Mouse (Mus musculus) ZHBTc4 (cell line): ENCODE results near the gene S100a6.

ENCODE experiments used
- DNase-seq: peaks from one replicate; pipeline ENCODE4 v3.0.0-alpha.2; 2011; ENCODE audit warnings: low read depth, low spot score

Gene S100a6

DNA sequence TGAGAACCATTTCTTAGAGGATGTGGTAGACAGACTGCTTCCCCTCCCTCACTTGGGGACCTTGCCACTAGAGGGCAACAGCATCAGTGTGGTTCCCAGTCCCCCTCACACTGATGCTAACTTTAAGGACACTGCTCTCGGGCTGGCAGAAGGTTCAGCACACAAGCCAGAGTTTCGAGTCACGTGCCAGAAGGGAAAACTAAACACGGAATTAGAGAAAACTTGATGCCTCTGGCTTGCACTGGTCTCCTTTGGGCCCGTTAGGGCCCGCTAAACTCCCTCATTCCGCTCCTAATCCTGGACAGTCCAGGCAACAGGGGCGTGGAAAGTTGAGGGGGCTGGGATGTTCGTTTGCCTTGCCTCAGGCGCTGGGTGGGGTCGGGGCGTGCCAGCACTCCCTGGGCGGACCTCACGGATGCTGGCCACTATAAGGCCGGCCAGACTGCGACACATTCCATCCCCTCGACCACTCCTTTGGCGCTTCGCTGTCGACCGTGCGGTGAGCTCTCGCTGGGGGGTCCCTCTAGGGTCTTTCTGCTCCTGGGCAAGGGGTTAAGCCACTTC is at the start of gene S100a6:
Gene S100a6 (plus strand): TSS at position 155 of the 564 bp plus-strand sequence.
- DNase-seq: peak; percentile 86

DNA sequence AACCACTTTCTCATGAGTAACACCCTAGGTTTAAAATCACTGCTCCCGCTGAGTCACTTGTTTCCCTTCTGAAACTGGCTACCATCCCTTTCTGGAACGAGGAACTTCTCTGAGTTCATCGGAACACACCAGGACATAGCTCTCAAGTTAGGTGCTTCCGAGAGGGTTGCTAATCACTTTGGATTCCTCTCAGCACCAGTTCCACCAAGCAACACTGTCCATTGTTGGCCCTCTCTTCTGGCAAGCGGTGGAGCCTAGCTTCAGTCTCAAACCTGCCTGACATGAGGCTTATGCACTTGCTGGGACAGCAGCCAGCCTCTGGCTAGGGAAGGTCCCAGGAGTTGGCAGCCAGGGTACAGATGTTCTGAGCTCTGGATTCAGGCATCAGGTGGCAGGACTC is 38.0 kb upstream of the S100a6 start:
- DNase-seq: no peak

DNA sequence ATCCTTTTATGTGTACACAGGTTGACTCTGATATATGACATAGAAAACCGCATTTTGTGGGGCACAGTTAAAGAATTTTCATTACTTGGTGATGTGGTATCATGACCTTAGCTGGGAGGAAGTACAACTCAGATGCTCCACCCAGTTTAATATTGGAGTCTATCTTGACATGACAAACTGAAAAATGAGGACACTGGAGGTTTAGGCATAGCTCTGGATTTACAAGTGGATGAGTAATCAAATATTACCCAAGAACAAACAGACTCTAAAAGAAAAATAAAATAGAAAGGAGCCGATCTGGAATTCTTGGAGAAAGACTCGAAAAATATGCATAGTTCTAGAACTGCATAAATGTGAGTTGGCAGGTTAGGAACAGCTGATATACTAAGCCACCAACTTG is 37.4 kb upstream of the S100a6 start:
- DNase-seq: no peak

DNA sequence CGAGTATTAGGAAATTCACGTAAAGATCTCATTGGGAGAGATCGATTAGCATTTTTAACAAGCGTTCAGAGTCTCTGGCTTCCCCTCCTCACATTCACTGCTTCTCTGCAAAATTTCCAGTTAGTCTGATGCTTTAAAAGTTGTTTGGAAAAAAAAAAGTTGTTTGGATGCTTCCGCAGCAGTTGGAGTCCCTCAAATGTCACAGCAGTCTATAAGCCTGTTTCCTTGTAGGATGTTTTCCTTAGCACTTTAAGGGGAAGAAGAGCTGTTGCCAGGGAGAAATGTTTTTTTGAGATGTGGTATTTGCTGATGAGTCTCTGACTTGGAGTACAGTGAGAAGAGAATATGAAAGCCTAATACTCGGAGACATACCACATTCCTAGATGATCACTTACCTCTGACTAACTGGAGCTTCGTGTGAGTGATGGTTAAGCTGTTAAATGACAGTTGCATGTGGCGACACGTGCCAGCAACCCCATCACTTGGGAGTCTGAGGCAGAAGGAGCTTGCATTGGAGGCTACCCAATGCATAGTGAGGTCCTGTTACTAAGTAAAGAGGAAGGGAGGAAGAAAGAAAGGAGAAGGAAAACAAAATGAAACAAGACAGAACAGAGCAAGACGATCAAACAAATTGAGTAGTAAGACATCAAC is 36.2 kb upstream of the S100a6 start:
- DNase-seq: no peak

- no peak for DNase-seq
Measured at GRCm38 (mm10) chr3:90579433-90579832, 33.2 kb upstream of the S100a6 start.

DNA sequence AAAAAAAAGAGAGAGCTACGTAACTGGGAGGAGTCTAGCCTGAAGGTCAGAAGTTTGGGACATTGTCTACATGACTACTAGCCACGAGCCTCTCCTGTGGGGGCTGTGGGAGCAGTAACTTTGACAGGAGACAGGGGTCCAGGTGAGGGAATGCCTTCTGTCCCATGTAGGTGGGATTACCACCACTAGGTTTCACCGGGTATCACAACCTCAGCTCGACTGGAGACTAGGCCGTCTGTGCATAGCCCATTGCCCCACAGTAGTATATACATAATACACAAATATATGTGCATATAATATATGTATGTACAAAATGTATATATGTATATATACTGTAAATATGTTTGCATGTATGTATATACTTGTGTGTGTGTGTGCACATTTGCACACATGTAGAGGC is 31.5 kb upstream of the S100a6 start:
- no peak for DNase-seq

DNA sequence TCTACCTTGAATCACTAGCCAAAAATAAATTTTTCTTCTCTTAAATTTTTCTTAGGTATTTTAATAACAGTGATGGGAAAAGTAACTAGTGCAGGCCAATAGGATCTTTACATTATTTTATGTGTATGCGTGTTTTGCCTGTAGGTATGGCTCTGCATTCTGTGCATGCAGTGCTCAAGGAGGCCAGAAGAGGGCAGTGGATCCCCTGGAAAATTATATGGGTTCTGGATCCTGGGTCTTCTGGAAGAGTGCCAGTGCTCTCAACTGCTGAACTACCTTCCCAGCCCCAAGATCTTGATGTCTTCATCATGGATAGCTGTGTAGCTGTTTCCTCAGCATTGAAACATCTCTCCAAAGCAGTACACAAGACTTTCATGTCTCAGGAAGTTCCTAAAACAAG is 30.5 kb upstream of the S100a6 start:
- DNase-seq: peak; percentile 60

GRCm38 (mm10) chr3:90582556-90582955 is 30.1 kb upstream of the S100a6 start:
- DNase-seq: no peak

DNA sequence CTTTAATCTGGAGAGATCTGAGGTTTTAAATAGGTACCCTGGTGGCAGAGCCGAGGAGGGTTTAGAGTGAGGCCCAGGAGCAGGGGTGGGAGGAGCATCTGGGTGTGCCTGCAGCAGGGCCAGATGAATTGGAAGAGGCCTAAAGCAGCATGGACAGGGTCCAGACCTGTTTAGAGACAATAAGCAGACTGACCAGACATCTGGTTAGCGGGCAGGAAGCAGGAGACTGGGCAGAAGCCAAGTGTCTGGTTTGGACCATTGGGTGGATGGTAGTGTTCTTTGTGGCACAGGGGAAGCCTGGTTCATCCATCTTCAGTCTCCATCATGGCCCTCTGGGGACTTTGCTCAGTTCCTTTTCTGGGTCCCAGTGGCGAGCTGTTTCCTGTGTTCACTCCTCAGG is 28.8 kb upstream of the S100a6 start:
- no peak for DNase-seq

DNA sequence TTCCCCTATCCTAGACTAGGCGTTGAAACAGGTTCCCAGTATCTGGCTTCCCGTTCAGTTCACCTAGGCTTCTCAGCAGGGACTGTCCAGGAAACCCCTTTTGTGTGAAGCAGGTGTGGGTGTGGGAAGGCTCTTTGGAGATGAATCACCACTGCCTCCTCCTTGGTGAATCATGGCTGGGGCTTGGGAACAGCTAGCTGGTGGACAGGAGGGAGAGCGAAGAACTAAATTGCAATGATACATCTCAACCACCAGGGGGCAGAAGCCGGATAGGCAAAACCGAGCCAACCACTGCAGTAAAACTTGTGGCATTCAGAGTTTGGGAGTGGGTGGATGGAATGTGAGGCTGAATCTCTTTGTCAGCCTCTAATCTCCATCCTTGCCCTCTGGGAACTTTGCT is 27.1 kb upstream of the S100a6 start:
- peak; percentile 92 for DNase-seq

DNA sequence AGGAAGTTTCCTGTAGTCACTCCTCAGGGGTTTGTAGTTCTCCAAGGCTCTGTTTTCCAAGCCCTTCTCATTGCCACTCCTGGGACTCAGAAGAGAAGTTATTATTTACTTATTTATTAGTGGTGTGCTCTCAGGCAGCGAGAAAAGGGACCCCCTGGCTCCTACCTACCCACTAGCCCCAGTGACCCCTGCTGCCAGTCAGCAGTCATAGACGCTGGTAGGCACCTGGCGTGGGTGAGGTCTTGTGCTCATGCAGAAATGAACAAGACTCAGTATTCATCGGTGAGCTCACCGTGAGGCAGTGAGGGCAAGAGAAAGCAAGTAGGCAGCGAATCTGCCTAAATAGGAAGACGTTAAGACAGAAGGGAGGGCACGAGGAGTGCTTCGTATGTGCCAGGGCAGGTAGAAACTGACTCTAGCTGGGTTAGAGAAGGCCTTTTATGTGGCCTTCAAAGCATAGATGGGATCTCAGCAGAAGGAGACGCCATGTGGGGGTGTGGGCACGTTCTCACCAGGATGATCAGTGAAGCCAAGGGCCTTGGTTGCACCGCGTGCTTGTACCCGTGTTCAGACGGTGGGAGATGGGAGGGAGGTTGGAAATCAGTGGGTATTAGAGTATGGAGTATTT is 26.6 kb upstream of the S100a6 start:
- no peak for DNase-seq

DNA sequence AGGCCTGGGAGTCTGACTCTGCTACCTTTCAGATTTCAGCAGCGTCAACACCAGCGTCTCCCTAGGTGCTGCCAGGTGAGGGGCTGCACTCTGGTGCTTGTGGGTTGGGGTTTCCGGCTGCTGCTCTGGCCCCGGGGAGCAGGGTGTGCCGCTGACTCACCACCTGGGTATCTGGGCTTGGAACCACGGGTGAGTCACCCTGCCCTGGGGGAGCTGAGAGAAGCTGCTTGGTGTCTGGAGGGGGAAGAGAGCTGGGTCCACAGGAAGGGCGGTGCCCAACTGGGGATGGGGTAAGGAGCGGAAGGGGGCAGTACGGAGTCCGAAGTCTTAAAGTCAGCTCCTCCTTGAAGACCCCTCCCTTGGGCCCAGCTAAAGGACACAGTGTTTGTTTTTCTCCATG is 25.8 kb upstream of the S100a6 start:
- peak; percentile 73 for DNase-seq

- peak; percentile 12 for DNase-seq
Measured at GRCm38 (mm10) chr3:90587361-90588101, 25.2 kb upstream of the S100a6 start.

- no peak for DNase-seq
Measured at GRCm38 (mm10) chr3:90589390-90589789, 23.3 kb upstream of the S100a6 start.

DNA sequence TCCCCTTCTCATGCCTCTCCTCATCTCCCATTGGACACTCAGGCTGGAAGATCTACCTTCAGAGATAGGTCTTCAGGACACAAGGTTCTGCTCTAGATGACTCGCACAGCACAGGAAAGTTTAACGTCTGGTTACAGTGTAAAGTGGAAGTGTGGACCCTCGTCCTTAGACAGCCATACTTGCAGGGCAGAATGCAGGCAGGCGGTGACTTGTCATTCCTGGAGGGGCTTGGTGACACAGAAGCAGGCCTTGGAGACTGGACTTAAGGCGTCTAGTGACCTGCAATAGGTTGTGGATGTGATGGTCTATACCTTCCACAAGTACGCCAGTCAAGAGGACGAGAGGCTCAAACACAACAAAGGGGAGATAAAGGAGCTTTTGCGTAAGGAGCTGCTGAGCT is 22.7 kb upstream of the S100a6 start, which contains the start of gene S100a2:
Gene S100a2 (plus strand): TSS at position 301 of the 400 bp plus-strand sequence.
- no peak for DNase-seq

- no peak for DNase-seq
Measured at GRCm38 (mm10) chr3:90594466-90594865, 18.2 kb upstream of the S100a6 start.

GRCm38 (mm10) chr3:90595556-90595955 is 17.1 kb upstream of the S100a6 start:
- DNase-seq: no peak

DNA sequence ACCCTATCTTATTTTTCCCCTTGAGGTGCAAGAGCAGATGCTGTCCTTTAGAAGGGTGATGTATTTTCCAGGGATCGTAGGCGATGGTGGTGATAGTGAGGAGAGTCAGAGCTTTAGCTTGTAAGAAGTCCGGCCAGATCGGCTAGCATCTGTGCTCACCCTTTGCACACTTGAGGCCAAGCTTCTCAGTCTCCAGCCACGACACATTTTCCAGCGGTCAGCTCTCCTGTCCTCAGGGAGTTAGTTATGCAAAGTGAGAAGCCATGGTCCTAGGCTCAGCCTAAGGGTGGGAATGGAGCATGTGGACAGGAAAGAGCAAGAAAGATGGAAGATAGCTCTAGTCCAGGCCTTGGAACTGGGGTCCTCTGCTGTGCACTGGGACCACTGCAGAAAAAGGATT is 15.9 kb upstream of the S100a6 start:
- DNase-seq: no peak

DNA sequence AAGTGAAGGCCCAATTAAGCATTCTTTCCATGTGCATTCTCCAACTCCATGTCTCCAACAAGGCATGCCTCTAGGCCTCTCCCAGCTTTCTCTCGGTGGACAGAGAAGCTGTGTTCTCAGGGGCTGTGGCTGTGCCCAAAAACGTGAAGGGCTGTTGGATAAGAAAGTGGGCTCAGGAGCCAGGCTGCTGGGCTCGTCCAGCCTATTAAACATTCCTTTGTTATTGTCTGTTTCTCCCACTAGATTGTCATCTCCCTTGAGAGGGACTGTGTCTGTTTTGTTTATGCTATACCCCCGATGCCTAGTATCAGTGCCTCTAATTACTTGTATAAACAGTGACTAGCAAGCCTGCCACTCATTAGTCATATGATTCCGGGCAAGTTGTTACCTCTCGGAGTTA is 14.9 kb upstream of the S100a6 start:
- DNase-seq: no peak

DNA sequence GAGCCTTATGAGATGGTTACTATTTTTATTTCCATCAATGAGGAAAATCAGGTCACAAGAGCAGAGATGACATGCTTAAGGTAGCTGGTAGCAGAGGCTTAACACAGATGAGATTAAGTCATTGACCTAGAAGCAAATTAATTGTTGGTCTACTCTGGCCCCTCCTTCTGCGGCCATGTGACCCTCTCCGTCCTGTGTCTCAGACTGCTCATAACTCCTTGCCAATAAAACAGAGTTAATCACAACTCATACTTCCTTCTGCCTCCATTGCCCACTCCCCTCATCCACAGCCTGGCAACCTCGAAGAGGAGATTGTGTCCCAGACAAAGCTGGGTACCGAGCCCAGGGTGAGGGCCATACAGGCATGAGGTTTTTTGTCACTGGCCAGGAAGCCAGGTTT is 14.5 kb upstream of the S100a6 start:
- no peak for DNase-seq

DNA sequence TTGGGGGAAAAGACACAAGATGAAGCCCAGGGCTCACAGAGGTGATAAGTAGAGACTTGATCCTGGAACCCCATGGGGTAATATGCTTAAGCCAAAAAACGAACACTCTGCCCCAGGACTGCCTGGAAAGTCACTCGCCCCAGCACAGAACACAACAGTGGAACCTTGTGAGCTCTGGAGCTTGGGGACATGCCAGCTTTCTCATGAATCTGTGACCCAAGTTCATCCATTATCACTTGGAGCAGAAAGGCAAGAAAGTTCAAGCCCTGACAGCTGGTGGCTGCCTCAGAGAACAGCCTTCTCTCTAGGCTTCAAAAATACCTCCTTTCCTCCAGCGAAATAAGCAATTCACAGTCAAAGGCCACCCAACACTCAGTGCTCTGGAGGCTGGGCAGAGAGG is 13.3 kb upstream of the S100a6 start:
- no peak for DNase-seq

DNA sequence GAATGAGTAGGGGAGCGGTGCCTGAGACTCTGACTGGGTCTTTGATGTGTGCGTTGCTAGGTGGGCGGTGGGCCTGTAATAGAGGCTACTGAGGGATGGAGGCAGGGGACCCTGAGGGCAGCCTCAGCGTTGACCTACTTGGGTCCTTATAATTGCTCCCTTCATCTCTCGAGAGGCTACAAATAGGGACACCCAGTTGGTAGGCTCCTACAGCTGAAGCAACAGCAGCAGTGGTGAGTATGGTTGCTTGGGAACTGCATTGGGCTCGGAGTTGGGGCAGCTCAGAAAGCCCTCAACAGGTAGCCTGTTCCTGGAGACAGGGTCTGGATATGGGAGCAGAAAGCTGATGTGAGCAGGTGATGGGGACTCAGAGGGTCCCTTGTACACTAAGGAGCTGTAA is 12.6 kb upstream of the S100a6 start:
- no peak for DNase-seq
